Mouse (Mus musculus) CD4-positive, CD25-positive, alpha-beta regulatory T cell, adult 4 months (primary cell): Measurements from ENCODE around the gene Nxn. TPM values are rescaled to one million over a fixed set of nuclear protein-coding genes. Genes with fewer than 3 reads are reported as not detected.

Experiments
- ATAC-seq: one replicate; pipeline ENCODE4 v1.8.0; 2017
- polyA plus RNA-seq, 2 experiments: library from polyadenylated mRNA; unstranded; fragments of 100-300 nt; shearing (Covaris generic); gene quantifications; one replicate each; pipeline ENCODE4 v1.2.1; 2017

Gene Nxn
- polyA plus RNA-seq: 1 to 10 TPM; 1.3 to 2.0 TPM

GRCm38 (mm10) chr11:76398798-76399586 lies at the start of gene Nxn:
Nxn (minus strand) TSS chr11:76399140.
- ATAC-seq: peak; percentile 83

- ATAC-seq: no peak
Observed at GRCm38 (mm10) chr11:76446251-76446650, 47.3 kb upstream of the Nxn start.

- ATAC-seq: no peak
Observed at GRCm38 (mm10) chr11:76445459-76445858, 46.5 kb upstream of the Nxn start.

- no peak for ATAC-seq
Observed at GRCm38 (mm10) chr11:76439666-76440065, 40.7 kb upstream of the Nxn start.

- ATAC-seq: no peak
Observed at GRCm38 (mm10) chr11:76436864-76437437, 38.0 kb upstream of the Nxn start.

- ATAC-seq: no peak
Observed at GRCm38 (mm10) chr11:76436009-76436408, 37.1 kb upstream of the Nxn start.

- no peak for ATAC-seq
Observed at GRCm38 (mm10) chr11:76429966-76430631, 31.2 kb upstream of the Nxn start.

GRCm38 (mm10) chr11:76429556-76429955 lies 30.6 kb upstream of the Nxn start:
- no peak for ATAC-seq

- ATAC-seq: no peak
Observed at GRCm38 (mm10) chr11:76429046-76429445, 30.1 kb upstream of the Nxn start.

GRCm38 (mm10) chr11:76427781-76428180 lies 28.8 kb upstream of the Nxn start:
- no peak for ATAC-seq

GRCm38 (mm10) chr11:76425749-76426148 lies 26.8 kb upstream of the Nxn start:
- ATAC-seq: no peak

- no peak for ATAC-seq
Observed at GRCm38 (mm10) chr11:76420896-76421295, 22.0 kb upstream of the Nxn start.

- ATAC-seq: no peak
Observed at GRCm38 (mm10) chr11:76419179-76419578, 20.2 kb upstream of the Nxn start.

- ATAC-seq: no peak
Observed at GRCm38 (mm10) chr11:76418423-76418822, 19.5 kb upstream of the Nxn start.

- no peak for ATAC-seq
Observed at GRCm38 (mm10) chr11:76415985-76416384, 17.0 kb upstream of the Nxn start.

- ATAC-seq: no peak
Observed at GRCm38 (mm10) chr11:76415001-76415400, 16.1 kb upstream of the Nxn start.

- ATAC-seq: no peak
Observed at GRCm38 (mm10) chr11:76413202-76413601, 14.3 kb upstream of the Nxn start.

GRCm38 (mm10) chr11:76410826-76411225 lies 11.9 kb upstream of the Nxn start:
- no peak for ATAC-seq

- ATAC-seq: peak; percentile 98
Observed at GRCm38 (mm10) chr11:76406702-76407583, 8.0 kb upstream of the Nxn start, which contains the start of gene Timm22. Timm22 (plus strand) TSS chr11:76406952.

- no peak for ATAC-seq
Observed at GRCm38 (mm10) chr11:76405626-76406264, 6.8 kb upstream of the Nxn start.

- no peak for ATAC-seq
Observed at GRCm38 (mm10) chr11:76405113-76405512, 6.2 kb upstream of the Nxn start.

GRCm38 (mm10) chr11:76401398-76401797 lies 2.5 kb upstream of the Nxn start:
- no peak for ATAC-seq
